Mouse (Mus musculus) kidney, adult 2 months (tissue): ENCODE measurements at regions not wholly inside any gene's neighbourhood (a gene's known extent, or its start where the extent isn't known, plus 50 kb on each side); places are given as distances from the start of the nearest gene placed in this dataset.

Experiments
- CTCF ChIP-seq: fragments of 200-500 bp; conservative IDR thresholded peaks from 2 replicates; pipeline ENCODE4 v1.5.1; 2011; ENCODE audit warnings: low read depth, mild to moderate bottlenecking, control low read depth, low read length, moderate library complexity, mixed read lengths; ENCODE audit not compliant: insufficient read depth, insufficient read length
- POLR2A ChIP-seq: fragments of 200-500 bp; IDR thresholded peaks from one replicate; pipeline ENCODE4 v1.6.1; 2011; ENCODE audit warnings: low read depth, low read length, control low read depth

DNA sequence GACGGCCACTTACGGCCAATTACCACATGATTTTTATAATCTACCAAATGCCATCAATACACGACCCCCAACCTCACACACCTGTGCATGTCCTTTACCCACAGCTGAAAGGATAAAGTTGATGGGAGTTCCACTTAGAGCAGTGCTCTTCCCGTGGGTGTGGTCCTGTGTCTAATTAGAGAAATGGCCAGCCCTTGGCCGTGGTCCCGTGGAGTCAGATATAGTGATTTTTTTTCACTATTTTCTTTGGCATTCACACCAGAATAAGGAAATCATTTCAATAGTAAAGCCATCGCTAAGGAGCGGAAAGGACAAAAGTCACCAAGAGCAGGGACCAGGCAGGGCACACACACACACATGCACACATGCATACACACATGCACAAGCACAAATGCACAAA lies 199.0 kb upstream of the Afdn start:
- TF ChIP-seq CTCF (no peak), POLR2A (no peak)
